Mouse (Mus musculus): ENCODE measurements at regions not wholly inside any gene's neighbourhood (a gene's known extent, or its start where the extent isn't known, plus 50 kb on each side); places are given as distances from the start of the nearest gene placed in this dataset.

DNA sequence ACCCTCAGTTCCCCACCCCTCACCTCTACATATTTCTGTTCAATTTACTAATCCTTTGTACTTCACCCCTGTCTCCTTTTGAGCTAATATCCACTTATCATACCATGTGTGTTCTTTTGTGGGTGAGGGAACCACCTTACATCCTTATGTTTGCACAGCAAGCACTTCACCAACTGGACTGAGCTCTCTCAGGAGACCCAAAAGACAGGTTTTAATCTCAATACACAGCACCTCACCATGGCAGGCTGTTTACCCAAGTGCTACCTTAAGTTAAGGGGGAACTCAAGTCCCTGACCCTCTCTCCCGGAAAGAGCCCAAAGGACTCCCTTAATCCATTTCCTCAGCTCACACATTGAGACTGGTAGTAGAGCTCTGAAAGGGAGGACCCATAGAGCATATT lies 62.3 kb upstream of the Agr3 start:
- DNase-seq = no peak

- DNase-seq = no peak
Measured at GRCm38 (mm10) chr12:35853159-35853558, 72.3 kb upstream of the Agr3 start.

GRCm38 (mm10) chr12:35846905-35847610 lies 78.4 kb upstream of the Agr3 start:
- DNase-seq = no peak

- no peak for DNase-seq
Measured at GRCm38 (mm10) chr12:35836946-35837345, 88.5 kb upstream of the Agr3 start.

DNA sequence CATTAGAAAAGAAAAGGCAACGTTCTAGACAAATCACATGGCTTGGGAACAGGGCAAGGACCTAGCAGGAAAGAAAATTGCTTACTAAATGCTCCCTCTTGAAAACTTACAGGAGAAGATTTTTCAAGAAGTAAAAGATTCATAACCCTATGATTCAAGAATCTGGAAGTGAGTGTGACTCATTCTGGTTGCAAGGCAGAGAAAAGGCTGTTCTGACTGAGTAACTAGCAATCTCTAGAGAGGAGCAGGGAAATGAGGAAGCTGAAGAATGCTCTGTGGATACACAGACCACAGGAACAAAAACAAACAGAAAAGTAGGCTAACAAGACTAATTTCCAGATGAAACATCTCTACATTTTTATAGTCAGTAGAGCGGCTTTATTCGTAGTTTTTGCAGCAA lies 92.1 kb upstream of the Agr3 start:
- no peak for DNase-seq

DNA sequence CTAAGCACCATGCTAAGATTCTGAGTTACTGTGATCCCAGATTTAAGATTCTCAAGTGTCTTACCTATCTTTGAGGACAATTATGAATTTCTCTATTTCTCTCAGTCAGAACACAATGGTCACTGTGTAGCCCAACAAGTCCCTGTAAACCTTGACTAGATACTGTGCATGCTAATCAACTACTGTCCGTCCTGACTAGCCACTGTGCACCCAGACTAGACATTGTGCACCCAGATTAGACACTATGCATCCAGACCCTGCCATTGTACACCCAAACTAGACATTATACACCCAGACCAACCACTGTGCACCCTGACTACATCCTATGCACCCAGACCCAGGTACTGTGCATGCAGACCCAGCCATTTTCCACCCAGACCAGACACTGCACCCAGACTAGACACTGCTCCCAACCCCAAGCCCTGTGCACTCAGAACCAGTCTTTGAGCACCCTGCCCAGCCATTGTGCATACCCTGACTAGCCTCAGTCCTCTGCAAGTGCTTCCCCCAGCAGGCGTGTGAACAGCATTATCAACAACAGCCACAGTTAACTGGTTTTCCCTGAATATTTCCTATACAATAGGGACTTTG lies 93.4 kb upstream of the Agr3 start:
- DNase-seq = no peak

GRCm38 (mm10) chr12:35831268-35831667 lies 94.2 kb upstream of the Agr3 start:
- DNase-seq = peak; percentile 21

- DNase-seq = no peak
Measured at GRCm38 (mm10) chr12:35827797-35828196, 97.6 kb upstream of the Agr3 start.

GRCm38 (mm10) chr12:35826990-35827389 lies 98.4 kb upstream of the Agr3 start:
- DNase-seq = no peak

- no peak for DNase-seq
Measured at GRCm38 (mm10) chr12:35824587-35824987, 100.8 kb upstream of the Agr3 start.

GRCm38 (mm10) chr12:35799261-35799660 lies 126.2 kb upstream of the Agr3 start:
- no peak for DNase-seq

DNA sequence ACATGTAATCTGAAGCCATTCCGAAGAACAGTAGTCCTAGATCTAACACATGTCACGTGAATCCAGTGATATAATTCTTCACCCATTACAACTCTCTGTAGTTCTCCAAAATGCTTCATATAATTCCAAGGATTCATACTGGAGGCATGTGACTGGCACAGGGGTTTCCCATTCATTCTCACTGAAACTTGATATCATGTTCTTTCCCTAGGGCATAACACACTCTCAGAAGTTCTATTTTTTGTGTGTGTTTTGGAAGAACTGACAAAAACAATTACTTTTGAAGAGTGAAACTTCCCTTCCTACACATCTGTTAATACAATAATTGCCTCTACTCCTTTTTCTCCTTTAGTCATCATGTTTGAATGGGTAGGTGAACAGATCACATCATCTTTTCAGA lies 150.0 kb upstream of the Agr3 start:
- DNase-seq = no peak

GRCm38 (mm10) chr12:35770387-35771024 lies 154.9 kb upstream of the Agr3 start:
- no peak for DNase-seq

DNA sequence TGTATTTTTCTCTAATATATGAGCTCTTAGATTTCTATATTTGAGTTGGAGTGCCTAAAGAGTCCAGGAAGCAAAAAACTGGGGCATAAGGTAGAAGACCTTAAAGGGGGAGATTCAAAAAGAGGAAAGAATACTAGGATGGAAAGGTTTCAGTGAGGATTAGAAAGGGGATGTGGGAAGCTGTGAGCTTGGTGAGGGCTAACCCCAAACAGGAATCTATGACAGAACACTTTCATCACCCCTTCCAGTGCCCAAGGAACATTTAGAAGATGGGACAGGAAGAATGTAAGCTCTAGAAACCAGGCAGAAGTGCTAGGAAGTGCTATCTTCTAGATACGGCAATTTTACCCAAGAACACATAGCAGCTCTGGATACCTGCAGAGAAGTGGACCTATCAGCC lies 166.5 kb upstream of the Agr3 start:
- DNase-seq = no peak

DNA sequence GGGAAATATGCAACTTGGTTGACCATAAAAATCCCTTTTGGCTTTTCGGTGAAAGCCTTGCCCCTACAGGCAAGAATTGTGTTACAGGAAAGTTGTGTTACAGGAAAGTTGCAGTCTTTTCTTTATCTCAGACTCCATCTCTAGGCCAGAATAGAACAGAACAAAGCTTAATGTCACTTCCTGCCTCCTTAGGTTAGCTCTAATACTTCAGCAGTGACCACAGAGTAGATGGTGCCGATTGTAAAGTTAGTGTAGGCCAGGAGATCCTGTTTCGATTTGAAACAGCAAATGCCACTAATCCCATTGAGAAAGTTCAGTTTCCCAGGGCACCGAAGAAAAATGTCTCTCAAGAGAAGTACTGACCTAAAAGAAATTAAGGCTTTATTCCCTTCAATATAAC lies 170.3 kb upstream of the Agr3 start:
- DNase-seq = no peak

GRCm38 (mm10) chr12:35747997-35748396 lies 177.4 kb upstream of the Agr3 start:
- no peak for DNase-seq

- no peak for DNase-seq
Measured at GRCm38 (mm10) chr12:35746691-35747299, 178.6 kb upstream of the Agr3 start.

DNA sequence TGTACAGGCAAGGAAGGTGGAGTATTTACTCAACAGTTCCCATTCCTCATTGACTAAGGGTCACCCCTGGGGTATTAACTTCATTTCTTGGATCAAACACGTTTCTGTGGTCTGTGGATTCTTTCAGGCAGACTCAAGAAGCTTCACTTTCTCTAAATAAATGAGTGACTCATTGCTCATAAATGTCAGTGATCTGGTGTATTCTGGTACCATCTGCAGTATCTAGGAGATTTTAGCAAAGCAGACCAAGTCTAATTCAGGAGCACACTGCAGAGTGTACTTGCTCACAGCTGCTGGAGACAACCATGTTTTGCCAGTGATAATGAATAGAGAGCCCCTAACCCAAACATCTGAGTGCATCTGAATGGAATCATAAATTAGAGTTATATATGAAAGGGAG lies 182.7 kb upstream of the Agr3 start:
- DNase-seq = no peak

- no peak for DNase-seq
Measured at GRCm38 (mm10) chr12:35736427-35736826, 189.0 kb upstream of the Agr3 start.

GRCm38 (mm10) chr12:35735002-35735401 lies 190.4 kb upstream of the Agr3 start:
- DNase-seq = no peak

GRCm38 (mm10) chr12:35734371-35734770 lies 191.0 kb upstream of the Agr3 start:
- DNase-seq = no peak

GRCm38 (mm10) chr12:35733580-35733979 lies 191.8 kb upstream of the Agr3 start:
- DNase-seq = no peak

GRCm38 (mm10) chr12:35725910-35726309 lies 191.1 kb upstream of the Ahr start:
- no peak for DNase-seq

DNA sequence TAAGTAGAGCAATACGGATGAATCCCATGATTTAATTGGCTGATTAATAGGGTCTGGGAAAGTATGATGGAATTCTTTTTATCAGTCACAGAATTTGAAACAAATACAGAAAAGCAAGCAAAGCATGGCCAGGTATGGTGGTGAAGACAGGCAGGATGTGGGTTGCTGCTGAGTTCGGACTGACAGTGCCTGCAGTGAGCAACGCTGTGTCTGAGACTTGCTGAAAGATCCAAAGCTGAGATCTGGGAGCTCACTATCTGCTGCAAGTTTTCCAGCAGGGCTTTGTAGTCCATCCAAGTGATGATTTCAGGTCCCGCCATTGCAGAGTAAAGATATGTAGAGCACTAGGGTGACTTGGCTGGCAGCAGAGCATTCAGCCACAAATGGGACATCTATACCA lies 189.3 kb upstream of the Ahr start:
- no peak for DNase-seq

All from cerebellum, adult 9-10 months (tissue).